Comparison of ENCODE assay signal across 9 mouse cellular contexts in genomic region chr2:13371797-13372170, GRCm38 (mm10).
DNase-seq lines count a peak whose midpoint lies in the region; ATAC-seq lines count a peak whose summit lies in the region.
"Had no signal": no experiment of that assay in that cellular context is flagged by ENCODE, and none has a peak within 500 bp of the region (broad histone marks: within the 10 kb centered on the region; RNA-seq: fewer than 3 reads in every experiment).

No protein-coding gene starts in this region.

- peak; percentile 81 for DNase-seq in heart, embryonic 10.5 days (ENCODE audit: low spot score)
- DNase-seq in heart, adult 11 months = no peak
- DNase-seq in cerebellum, adult 8-10 months = no peak
- DNase-seq in spleen, postnatal 14 days (ENCODE audit: low spot score in 2 of 2) = no peak
- DNase-seq in layer of hippocampus, postnatal 14 days (ENCODE audit: low spot score in 2 of 2) = no peak

- 0 out of 2 replicates have a peak overlapping the region, but pooled peaks have one; percentile 9 for H3K4me2 ChIP-seq in embryonic facial prominence, embryonic 13.5 days
- no peak overlapping the region for H3K4me2 ChIP-seq in intestine, embryonic 15.5 days (replicated peaks)
- no peak overlapping the region for H3K4me2 ChIP-seq in midbrain, embryonic 15.5 days

- H3K36me3 ChIP-seq in heart, embryonic 10.5 days = no peaks in the 10 kb centered on the region
- no peaks in the 10 kb centered on the region for H3K36me3 ChIP-seq in embryonic facial prominence, embryonic 13.5 days
- H3K36me3 ChIP-seq in intestine, embryonic 15.5 days = no peaks in the 10 kb centered on the region
- no peaks in the 10 kb centered on the region for H3K36me3 ChIP-seq in midbrain, embryonic 15.5 days (replicated peaks)
- H3K36me3 ChIP-seq: G1E had no signal

- H3K27me3 ChIP-seq in heart, embryonic 10.5 days (ENCODE audit: insufficient read depth, poor library complexity, severe bottlenecking) = no peaks in the 10 kb centered on the region
- H3K27me3 ChIP-seq in embryonic facial prominence, embryonic 13.5 days = no peaks in the 10 kb centered on the region
- H3K27me3 ChIP-seq in intestine, embryonic 15.5 days (replicated peaks) = no peaks in the 10 kb centered on the region
- H3K27me3 ChIP-seq in midbrain, embryonic 15.5 days (replicated peaks) = no peaks in the 10 kb centered on the region

- H3K9ac ChIP-seq in embryonic facial prominence, embryonic 13.5 days = no peak overlapping the region
- H3K9ac ChIP-seq in intestine, embryonic 15.5 days = no peak overlapping the region
- H3K9ac ChIP-seq in midbrain, embryonic 15.5 days = no peak overlapping the region

- 3% methylated on average over 4 of the region's 4 CpGs for WGBS in heart, embryonic 10.5 days
- WGBS in embryonic facial prominence, embryonic 13.5 days = 5% methylated on average over 4 of the region's 4 CpGs
- WGBS in intestine, embryonic 15.5 days = under 1% methylated on average over 4 of the region's 4 CpGs
- 1% methylated on average over 4 of the region's 4 CpGs for WGBS in midbrain, embryonic 15.5 days

- H3K27ac ChIP-seq in heart, embryonic 10.5 days = peak overlapping the region; percentile 91
- H3K27ac ChIP-seq in embryonic facial prominence, embryonic 13.5 days = peak overlapping the region; percentile 77
- peak overlapping the region; percentile 83 for H3K27ac ChIP-seq in intestine, embryonic 15.5 days
- peak overlapping the region; percentile 72 for H3K27ac ChIP-seq in midbrain, embryonic 15.5 days

- no peaks in the 10 kb centered on the region for H3K9me3 ChIP-seq in heart, embryonic 10.5 days
- H3K9me3 ChIP-seq in embryonic facial prominence, embryonic 13.5 days = no peaks in the 10 kb centered on the region
- H3K9me3 ChIP-seq in intestine, embryonic 15.5 days = no peaks in the 10 kb centered on the region
- H3K9me3 ChIP-seq in midbrain, embryonic 15.5 days = no peaks in the 10 kb centered on the region
- H3K9me3 ChIP-seq: G1E had no signal

- ATAC-seq in embryonic facial prominence, embryonic 13.5 days (ENCODE audit: insufficient number of reproducible peaks, insufficient read depth, low FRiP score, low TSS enrichment, low read depth) = no peak
- ATAC-seq in intestine, embryonic 15.5 days = peak; percentile 79
- peak; percentile 61 for ATAC-seq in midbrain, embryonic 15.5 days (replicated peaks)

- H3K4me1 ChIP-seq in heart, embryonic 10.5 days = peaks cover 32% of the 10 kb centered on the region
- H3K4me1 ChIP-seq in embryonic facial prominence, embryonic 13.5 days = peaks cover 18% of the 10 kb centered on the region
- H3K4me1 ChIP-seq in intestine, embryonic 15.5 days (replicated peaks) = peaks cover 11% of the 10 kb centered on the region
- peaks cover 24% of the 10 kb centered on the region for H3K4me1 ChIP-seq in midbrain, embryonic 15.5 days

- H3K4me3 ChIP-seq in heart, embryonic 10.5 days = peak overlapping the region; percentile 32
- H3K4me3 ChIP-seq in embryonic facial prominence, embryonic 13.5 days = no peak overlapping the region
- no peak overlapping the region for H3K4me3 ChIP-seq in intestine, embryonic 15.5 days (replicated peaks)
- no peak overlapping the region for H3K4me3 ChIP-seq in midbrain, embryonic 15.5 days
